Mouse (Mus musculus): ENCODE data around the gene Necab2. TPM values are rescaled to one million over a fixed set of nuclear protein-coding genes. Genes with fewer than 3 reads are reported as not detected.
A peak's percentile ranks its signal among the peaks of the same experiment; 100 is the strongest.

Necab2 gene
- total RNA-seq (2021), result 100 to 1,000 TPM; 112 to 114 TPM
- long read RNA-seq, transcript Necab2-201 (13 exons, 1,976 nt), result major isoform, 159 of 342 reads
- long read RNA-seq, partial matches to known transcripts, result 159 of 342 reads
- long read RNA-seq, other reads (novel, unspliced or antisense), result 24 of 342 reads

DNA sequence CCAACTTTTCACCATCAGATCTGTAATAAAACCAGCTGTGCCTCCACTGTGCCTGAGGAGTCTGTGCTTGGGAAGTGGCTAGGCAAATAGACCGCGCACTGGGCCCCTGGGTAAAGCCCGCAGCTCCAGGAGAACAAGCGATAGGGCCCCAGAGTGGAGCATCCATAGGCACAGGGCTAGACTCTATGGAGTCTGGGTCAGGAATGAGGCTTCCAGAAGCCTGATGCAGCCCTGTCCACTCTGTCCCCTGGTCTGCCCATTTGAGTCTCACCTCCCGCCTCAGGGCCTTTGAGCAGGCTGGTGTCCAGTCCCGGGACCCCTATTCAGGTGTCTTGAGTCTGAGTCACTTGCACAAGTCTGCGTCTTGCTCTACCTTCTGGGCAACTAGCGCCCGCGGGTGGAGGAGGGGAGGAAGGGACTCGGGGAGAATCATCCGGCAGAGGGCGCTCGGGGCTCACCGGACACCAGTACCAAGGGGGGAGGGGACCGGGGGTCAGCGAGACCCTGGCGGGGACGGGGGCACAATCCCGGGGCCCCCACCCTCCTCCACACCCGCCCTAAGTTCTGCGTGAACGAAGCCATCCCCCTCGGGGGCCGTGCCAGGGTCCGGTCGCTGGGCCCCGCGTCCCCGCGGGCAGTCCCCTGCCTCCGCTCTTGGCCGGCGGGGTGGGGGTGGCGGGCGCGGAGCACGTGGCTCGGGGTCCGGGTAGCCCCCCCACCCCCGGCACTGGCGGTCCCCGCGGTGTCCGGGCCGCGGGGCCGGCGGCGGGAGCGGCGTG is at the start of gene Necab2:
Necab2 (plus strand) TSS at position 509 of the 779 bp plus-strand sequence.
- peak; percentile 96 for DNase-seq (ENCODE audit: low spot score in 2 of 2)

DNA sequence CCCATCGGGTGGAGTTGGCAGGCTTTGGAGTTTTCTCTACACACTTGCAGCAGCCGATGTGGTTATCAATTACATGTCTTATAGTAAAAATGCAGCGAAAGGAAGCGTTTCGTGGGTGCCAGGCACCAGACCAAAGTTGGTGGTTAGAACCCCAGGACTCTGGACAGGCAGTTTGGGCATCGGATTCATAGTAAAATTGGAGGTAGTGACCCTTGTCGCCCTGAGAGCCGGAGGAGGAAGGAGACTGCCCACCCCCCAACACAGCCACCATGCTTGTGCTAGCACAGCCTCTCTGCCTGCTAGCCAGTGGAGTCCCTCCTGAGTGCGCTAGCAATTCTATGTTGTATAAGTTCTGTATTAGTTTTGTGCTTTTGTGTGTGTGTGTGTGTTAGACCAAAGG is 48.0 kb upstream of the Necab2 start:
- DNase-seq (ENCODE audit: low spot score in 2 of 2), result no peak

DNA sequence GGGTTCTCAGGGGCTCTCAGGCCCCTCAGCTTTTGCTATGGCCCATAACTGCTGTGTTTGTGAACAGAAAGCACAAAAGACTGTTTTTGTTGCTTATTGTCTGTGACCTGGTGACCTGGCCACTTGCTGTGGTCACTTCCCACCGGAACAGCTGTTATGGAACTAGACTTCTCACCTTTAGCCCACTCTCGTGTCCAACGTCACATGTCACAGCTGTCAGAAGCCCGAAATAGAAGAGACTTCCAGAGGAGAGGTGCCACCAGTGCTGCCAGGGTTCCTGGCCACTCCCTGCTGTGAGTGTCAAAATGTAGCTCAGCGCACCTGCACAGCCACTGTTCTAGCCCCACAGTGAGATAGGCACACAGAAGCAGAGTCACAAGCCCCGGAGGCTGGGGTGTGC is 47.3 kb upstream of the Necab2 start:
- no peak for DNase-seq (ENCODE audit: low spot score in 2 of 2)

DNA sequence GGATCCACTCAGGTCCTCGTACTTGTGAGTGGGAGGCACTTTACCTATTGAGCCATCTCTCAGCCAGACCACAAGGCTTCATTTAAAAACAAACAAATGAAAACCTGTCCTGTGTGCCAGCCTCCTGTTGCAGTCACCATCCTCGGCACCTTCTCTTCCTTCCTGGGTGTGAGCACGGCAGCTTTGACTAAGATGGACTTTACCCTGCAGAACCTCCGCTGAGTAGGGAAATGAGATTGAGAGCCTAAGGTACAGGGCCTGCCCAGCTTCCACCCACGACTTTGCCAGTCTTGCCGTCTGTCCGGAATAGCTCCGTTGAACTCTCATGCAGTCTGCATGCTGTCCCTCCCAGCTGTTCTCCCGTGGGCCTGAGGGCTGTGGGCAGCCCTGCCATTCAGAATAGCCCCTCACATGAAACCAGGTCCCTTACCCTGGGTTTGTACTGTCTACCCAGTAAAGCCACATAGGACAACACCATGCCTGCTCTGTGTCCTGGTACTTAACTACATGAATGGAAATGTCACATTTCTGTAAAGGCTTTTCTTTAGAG is 46.3 kb upstream of the Necab2 start:
- DNase-seq (ENCODE audit: low spot score in 2 of 2), result no peak

DNA sequence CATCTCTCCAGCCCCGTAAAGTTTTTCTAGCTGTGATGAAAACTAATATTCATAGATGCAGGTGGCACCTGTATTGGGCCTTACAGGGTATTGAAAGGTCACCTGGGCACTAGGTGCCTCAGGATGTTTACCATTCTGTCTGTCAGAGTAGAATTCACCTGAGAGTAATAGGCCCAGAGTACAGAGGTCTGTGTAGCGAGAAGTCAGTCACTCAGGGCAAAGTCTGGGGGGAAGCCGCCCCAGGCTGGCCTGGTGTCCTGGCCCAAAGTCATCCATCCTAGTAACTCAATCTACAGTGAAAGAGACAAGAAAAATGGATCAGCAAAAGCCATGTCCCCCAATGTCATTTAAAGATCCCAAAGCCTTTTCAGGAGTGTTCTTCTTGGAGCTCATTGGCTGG is 45.6 kb upstream of the Necab2 start:
- DNase-seq (ENCODE audit: low spot score in 2 of 2), result no peak

DNA sequence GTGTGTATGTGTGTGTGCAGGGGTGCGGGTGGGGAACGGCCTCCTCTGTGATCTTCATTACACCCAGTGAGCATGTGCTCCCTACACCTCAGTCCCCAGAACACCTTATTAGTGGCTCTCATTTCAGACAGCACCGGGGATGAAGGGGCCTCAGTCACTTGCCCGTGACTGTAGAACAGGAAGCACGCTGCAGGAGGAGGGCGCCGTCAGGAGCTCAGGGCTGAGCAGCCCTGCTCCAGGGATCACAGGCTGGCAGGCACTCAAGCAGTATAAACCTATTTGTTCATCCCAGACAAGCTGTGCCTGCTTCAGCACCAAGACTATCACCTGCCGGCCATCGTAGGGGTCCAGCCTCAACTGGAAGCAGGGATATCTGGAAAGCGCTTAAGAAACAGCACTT is 42.6 kb upstream of the Necab2 start:
- no peak for DNase-seq (ENCODE audit: low spot score in 2 of 2)

DNA sequence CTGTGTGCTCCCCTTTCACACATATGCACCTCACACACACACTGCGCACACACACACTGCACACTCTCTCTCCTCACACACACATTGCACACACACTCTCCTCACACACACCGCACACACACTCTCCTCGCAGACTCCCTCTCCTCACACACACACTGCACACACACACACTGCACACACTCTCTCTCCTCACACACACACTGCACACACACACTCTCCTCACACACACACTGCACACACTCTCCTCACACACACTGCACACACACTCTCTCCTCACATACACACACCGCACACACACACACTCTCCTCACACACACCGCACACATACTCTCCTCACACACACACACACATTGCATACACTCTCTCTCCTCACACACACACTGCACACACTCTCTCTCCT is 41.9 kb upstream of the Necab2 start:
- no peak for DNase-seq (ENCODE audit: low spot score in 2 of 2)

DNA sequence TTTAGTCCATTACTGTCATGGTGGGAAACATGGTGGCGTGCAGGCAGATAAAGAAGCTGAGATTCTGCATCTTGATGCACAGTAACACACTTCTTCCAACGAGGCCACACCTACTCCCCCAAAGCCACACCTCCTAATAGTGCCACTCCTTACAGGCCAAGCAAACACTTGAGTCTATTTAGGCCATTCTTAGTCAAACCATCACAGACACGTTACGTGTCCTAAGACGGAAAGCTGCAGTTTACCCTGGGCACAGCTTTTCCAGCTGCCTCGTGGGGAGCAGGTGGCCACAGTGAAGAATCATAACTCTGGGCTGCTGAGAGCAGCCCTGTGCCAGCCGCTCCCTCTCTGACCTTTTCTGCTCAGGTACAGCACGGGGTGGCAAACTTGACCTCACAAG is 38.2 kb upstream of the Necab2 start:
- no peak for DNase-seq (ENCODE audit: low spot score in 2 of 2)

DNA sequence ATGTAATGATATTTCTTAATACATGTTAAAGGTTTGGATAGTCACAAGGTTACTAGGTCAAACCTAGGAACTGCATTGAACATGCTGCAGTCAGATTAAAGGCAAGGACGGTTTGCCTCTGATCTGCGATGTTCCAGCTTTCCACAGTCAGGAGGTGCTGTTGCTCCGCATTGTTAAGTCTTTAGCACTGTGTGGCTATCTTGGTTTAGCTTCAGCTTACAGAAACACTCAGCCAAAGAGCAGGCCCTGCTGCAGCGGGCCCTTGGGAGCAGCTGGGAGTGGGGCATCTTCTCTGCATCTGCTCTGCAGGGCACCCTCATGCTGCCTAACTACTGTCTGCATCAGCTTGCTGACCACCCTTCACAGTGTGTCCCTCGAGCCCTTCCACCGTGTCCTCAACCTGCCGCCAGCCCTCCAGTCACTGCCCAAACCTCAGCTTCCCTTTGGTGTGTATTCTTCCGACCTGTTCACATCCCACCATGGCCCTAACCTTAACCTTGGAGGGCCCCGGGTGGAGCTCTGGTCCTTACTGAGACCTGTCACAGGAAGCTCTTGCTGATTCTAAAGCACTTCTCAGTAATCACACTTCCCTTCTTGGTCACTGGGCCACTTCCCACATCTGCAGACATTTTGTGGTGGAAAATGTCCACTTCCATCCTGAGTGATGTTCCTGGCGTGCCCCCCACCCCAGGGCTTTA is 34.3 kb upstream of the Necab2 start:
- no peak for DNase-seq (ENCODE audit: low spot score in 2 of 2)

DNA sequence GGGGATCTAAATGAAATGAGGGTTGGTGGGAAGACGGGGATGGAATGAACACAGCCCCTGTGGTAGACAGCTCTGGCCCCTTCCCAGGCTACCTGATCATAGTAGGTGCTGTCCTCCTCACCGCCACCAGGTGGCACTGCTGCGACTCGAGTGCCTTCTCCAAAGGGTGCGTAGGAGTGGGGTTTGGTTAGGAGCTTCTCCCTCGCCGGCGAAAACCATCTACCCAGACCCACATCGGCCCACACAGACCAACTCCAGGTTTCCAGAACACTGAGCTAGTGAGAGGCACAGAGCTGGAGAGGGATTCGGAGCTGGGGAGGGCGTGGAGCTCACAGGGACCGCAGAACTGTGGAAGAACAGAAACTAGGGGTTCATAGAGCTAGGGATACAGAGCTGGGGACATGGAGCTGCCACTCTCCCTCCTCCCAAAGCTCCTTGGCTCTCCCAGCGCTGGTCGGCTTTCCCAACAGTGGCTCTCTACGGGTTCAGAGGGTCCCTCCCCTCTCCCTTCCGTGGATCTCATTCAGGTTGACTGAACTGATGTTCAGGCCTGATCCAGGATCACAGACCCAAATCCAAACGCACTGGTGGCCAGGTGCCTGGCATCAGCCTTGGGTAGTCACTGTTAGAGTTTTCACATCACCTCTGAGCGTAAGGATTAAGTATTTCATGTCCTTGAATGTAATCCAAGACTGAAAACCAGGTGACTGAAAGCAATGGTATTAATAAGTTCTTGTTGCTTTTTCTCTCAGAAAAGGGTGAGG is 33.6 kb upstream of the Necab2 start:
- peak; percentile 83 to 88 for DNase-seq (ENCODE audit: low spot score in 2 of 2)

DNA sequence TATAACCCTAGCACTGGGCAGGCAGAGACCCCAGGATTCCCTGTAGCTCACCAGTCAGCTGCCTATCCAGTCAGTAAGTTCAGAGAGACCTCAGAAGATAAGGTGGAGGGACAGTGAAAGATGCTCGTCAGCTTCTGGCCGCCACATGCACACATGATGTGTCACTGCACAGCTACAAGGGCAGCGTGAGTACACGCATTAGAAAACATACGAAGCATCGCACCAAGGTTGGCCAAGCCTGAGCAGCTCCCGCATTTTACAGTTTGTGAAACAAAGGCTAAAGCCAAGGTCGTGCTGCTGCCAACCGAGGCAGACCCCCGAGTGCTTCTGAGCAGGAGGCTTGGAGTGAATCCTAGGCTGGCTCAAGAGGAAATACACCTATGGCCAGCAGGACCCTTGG is 32.9 kb upstream of the Necab2 start:
- DNase-seq (ENCODE audit: low spot score in 2 of 2), result no peak

DNA sequence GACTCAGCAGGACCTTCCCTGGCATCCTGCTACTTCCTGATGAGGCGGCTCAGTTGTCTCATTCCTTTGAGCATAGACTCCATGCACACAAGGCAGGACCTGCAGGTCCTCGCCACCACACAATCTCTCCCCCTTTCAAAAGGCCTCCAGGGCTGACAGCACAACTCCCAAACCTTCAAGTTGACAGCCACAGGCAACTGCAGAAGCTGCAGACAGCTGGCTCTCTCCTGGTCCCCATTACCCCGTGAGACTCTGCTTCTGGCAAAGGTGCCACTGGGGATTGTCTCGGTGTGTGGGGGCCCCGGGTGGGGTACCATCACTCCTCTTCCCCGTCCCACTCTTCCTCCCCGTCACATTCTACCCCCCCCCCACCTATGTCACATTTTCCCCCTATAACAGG is 26.2 kb upstream of the Necab2 start:
- no peak for DNase-seq (ENCODE audit: low spot score in 2 of 2)

DNA sequence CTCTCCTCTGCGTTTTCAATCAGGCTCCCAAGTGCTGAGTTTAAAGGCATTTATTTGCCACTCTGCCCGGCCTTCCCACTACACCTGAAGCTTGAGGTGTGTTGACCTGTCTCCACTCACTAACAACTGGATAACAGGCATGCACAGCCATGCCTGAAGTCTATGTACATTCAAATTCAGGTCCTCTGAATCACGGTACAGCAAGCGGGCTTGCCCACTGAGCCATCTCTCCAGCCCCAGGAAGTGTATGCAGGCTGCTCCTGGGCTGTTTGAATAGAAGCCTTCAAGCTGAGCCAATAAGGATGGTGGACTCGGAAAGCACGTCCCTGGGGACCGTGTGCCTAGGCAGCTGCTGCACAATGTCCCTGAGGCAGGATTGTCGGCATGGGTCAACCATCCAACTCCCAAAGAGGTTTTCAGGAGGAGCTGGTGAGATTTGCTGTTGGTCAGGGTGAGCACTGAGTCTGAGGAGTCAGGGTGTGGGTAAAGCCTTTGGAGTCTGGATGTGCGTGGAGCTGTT is 24.9 kb upstream of the Necab2 start:
- no peak for DNase-seq (ENCODE audit: low spot score in 2 of 2)

DNA sequence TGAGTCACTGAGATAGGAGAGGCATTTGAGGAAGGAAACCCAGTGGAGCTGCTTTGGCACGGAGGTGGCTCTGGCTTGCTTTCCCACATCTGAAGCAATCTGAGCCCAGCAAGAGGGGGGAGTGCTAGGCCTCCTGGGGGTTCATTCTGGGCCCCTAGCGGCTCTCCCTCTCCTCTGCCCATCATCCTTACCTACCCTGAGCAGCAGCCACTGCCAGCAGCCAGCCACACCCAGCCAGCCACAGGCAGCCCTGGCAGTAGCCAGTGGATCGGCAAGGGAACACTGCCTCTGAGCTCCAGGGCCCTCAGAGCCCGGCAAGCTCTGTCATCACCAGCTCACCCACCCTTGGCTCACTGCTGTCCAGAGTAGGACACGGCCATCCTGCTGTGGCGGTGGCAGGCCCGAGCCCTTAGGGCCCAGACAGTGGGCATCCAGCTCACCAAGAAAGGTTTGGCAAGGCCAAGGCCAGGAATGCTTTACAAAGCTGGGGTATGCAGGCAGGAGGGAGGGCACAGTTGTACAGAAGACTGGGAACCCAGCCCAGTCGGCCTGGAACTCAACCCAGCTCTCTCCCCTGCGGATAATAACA is 24.3 kb upstream of the Necab2 start:
- no peak for DNase-seq (ENCODE audit: low spot score in 2 of 2)

DNA sequence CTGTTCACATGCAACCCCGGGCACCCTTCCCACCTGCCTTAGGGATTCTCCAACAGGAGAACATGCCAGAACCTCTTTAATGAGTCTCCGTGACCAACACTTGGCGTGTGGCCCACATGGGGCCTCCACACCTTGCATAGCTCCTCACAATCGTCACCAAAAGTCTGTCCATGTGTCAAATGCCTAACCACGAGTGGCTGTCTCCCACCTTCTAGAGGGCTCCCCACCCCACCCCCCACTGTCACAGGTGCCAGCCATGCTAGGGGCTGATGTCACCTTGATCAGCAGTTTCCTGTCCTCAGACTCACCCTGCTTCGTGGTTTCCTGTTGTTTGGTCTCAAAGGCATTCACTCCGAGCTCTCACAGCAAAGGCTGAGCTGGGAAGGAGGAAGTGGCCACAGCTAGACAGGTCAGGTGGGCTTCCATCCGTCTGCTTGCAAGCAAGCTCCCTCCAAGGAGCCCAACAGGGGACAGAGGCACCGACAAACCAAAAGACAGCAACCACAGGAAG is 22.8 kb upstream of the Necab2 start:
- DNase-seq (ENCODE audit: low spot score in 2 of 2), result no peak

DNA sequence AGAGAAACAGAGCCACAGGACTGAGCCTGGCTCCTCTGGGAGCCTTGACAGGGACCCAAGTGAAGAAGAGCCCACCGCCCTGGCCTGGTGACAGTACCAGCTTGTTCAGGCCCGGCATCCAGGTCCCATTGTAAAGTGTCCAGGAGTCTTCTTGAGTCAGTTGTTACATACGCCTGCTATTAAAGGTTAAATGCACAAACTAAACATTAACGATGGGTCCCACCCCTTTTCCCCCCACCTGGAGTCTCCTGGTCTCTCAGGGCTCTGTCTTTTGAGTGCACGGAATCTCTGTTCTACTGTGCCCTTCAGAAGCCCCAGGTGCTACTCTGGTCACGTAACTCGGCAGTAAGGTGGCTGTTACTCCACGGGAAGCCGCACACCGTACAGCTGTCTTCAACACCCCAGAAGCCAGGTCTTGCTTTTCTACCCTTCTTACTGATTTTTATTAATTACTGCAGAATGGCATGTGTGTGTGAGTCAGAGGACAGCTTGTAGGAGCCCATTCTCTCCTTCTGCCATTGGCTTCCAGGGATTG is 22.3 kb upstream of the Necab2 start:
- no peak for DNase-seq (ENCODE audit: low spot score in 2 of 2)

DNA sequence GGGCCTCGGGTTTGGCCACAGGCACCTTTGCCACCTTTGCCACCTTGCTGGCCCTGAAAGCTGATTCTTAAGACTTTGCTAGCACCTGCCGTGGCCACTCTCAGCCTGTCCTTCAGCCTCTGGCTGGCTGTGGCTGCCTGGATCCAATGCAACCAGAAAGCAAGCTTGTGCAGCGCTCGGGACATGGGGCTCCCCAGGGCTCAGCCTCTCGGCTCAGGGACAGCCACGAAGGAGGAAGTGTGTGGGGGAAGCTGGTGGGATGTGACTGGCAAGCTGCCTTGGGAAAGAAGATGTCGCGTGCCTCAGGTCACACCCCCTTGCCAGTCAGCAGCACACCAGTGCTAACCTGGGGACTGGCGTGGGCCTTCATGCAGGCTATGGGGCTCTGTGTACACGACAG is 21.8 kb upstream of the Necab2 start:
- DNase-seq (ENCODE audit: low spot score in 2 of 2), result no peak

DNA sequence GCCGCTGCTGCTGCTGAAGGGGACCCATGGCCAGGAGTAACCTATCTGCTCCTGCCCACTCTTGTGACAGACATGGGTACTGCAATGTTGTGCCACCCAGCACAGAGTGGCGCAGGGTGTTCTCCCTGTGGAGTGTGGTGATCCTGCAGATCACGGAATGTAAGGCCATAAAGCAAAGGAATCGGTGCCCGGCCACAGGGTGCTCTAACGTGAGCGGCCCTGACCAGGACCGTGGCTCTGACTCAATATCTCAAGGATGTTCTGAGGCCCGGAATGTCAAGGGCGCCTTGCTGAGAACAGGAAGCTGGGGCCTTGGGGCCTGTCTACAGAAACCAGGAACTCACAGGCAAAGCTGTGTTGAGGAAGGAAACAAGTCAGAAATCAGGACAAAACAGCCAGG is 21.0 kb upstream of the Necab2 start:
- no peak for DNase-seq (ENCODE audit: low spot score in 2 of 2)

DNA sequence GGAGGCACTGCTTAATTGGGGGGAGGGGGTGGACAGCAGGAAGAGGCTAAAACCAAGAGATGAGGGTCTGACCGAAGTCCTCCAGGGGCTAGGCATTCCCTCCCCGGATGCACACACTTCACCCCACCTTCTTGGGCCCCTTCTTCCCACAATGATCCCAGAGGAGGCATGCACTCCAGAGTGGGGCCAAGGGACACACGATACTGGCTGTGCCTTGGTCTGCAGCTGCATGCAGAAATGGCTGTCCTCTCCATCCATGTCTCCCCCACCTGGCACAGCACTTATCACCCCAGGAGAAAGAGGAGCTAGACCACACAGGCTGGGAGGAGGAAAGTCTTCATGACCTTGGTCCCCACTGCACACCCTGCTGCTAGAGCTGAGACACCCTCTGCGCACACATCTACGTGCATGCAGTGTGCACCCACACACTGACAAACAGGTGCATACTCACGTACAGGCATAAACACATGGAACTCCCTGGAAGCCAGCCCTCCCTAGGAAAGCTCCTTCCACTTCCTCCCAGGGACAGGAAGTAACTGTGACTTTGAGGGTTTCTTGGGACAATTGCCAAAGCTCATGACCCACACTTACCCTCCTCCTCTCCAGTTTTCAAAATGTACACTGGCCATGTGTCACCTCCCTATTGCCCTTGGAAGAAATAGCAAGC is 20.3 kb upstream of the Necab2 start:
- DNase-seq (ENCODE audit: low spot score in 2 of 2), result no peak

All from layer of hippocampus, postnatal 10 days (tissue).